ENCODE assay signal across 8 mouse cellular contexts in genomic region chr19:3935896-3936850, GRCm38 (mm10). TPM values are rescaled to one million over a fixed set of nuclear protein-coding genes. Genes with fewer than 3 reads are reported as not detected.
A peak's percentile ranks its signal among the peaks of the same experiment; 100 is the strongest.
DNase-seq lines count a peak whose midpoint lies in the region; ATAC-seq and TF ChIP-seq lines count a peak whose summit lies in the region.

No protein-coding gene starts in this region.

- ATAC-seq in hindbrain, embryonic 15.5 days (ENCODE audit: low FRiP score, low read depth), result 0 out of 2 replicates have a peak, but pooled peaks have one; percentile 27
- no peak; the same call in 1 of the 2 replicates for ATAC-seq in liver, embryonic 11.5 days (replicated peaks; ENCODE audit: low FRiP score)
- no peak for ATAC-seq in midbrain, postnatal 0 days (ENCODE audit: low FRiP score)

- peak overlapping the region; percentile 72 for H3K4me2 ChIP-seq in hindbrain, embryonic 15.5 days
- H3K4me2 ChIP-seq in liver, embryonic 11.5 days, result peak overlapping the region; percentile 94
- peak overlapping the region; percentile 62 for H3K4me2 ChIP-seq in midbrain, postnatal 0 days (ENCODE audit: low read depth, low read length, poor library complexity, severe bottlenecking)

- H3K27ac ChIP-seq in hindbrain, embryonic 15.5 days (replicated peaks), result no peak overlapping the region
- H3K27ac ChIP-seq in liver, embryonic 11.5 days (ENCODE audit: low read depth, low read length), result no peak overlapping the region
- H3K27ac ChIP-seq in midbrain, postnatal 0 days (ENCODE audit: low read depth, low read length), result no peak overlapping the region

- TF ChIP-seq CTCF in midbrain, postnatal 0 days (IDR thresholded peaks at IDR 0.05), result no peak

- H3K9me3 ChIP-seq in hindbrain, embryonic 15.5 days, result no peaks in the 10 kb centered on the region
- H3K9me3 ChIP-seq in liver, embryonic 11.5 days (ENCODE audit: control insufficient read depth, low read length), result no peaks in the 10 kb centered on the region
- no peaks in the 10 kb centered on the region for H3K9me3 ChIP-seq in midbrain, postnatal 0 days (ENCODE audit: low read length)

- H3K9ac ChIP-seq in hindbrain, embryonic 15.5 days, result peak overlapping the region; percentile 34; the same call in 1 of the 2 replicates
- H3K9ac ChIP-seq in liver, embryonic 11.5 days (ENCODE audit: low read depth, low read length), result peak overlapping the region; percentile 65
- H3K9ac ChIP-seq in midbrain, postnatal 0 days (replicated peaks; ENCODE audit: low read length, poor library complexity, severe bottlenecking), result peak overlapping the region; percentile 14; the same call in 1 of the 2 replicates

- no peaks in the 10 kb centered on the region for H3K36me3 ChIP-seq in hindbrain, embryonic 15.5 days
- H3K36me3 ChIP-seq in liver, embryonic 11.5 days (ENCODE audit: control insufficient read depth, insufficient read depth, low read length), result no peaks in the 10 kb centered on the region
- no peaks in the 10 kb centered on the region for H3K36me3 ChIP-seq in midbrain, postnatal 0 days (ENCODE audit: insufficient read depth, low read length)

- 8% methylated on average over 22 of the region's 22 CpGs for WGBS in hindbrain, embryonic 15.5 days
- 7% methylated on average over 22 of the region's 22 CpGs for WGBS in liver, embryonic 11.5 days
- WGBS in midbrain, postnatal 0 days, result 7% methylated on average over 22 of the region's 22 CpGs

- H3K27me3 ChIP-seq in hindbrain, embryonic 15.5 days, result peaks cover 10% of the 10 kb centered on the region; the same call in 1 of the 2 replicates
- no peaks in the 10 kb centered on the region for H3K27me3 ChIP-seq in liver, embryonic 11.5 days (replicated peaks; ENCODE audit: control insufficient read depth, insufficient read depth, low read length)
- 0 out of 2 replicates have a peak, but pooled peaks cover 8% of the 10 kb centered on the region for H3K27me3 ChIP-seq in midbrain, postnatal 0 days (ENCODE audit: insufficient read depth, low read length)

- H3K4me1 ChIP-seq in hindbrain, embryonic 15.5 days (replicated peaks), result peaks cover 16% of the 10 kb centered on the region
- peaks cover 13% of the 10 kb centered on the region for H3K4me1 ChIP-seq in liver, embryonic 11.5 days (replicated peaks; ENCODE audit: control insufficient read depth, insufficient read depth, low read length)
- peaks cover 2% of the 10 kb centered on the region; the same call in 1 of the 2 replicates for H3K4me1 ChIP-seq in midbrain, postnatal 0 days (ENCODE audit: insufficient read depth, low read length)

- H3K4me3 ChIP-seq in hindbrain, embryonic 15.5 days, result peak overlapping the region; percentile 37
- H3K4me3 ChIP-seq in liver, embryonic 11.5 days (ENCODE audit: low read depth, low read length), result peak overlapping the region; percentile 60
- peak overlapping the region; percentile 34 for H3K4me3 ChIP-seq in midbrain, postnatal 0 days (ENCODE audit: low read depth, low read length)

- peak; percentile 81 for DNase-seq in layer of hippocampus, adult 9-11 months
- no peak for DNase-seq in layer of hippocampus, adult 8-10 months (ENCODE audit: low spot score in 2 of 2)
- DNase-seq in cerebellum, adult 11-12 months, result peak; percentile 56
- peak; percentile 64 for DNase-seq in gastrocnemius, adult 18-20 months (ENCODE audit: low spot score)
- DNase-seq in liver, embryonic 11.5 days (ENCODE audit: low spot score), result peak; percentile 51
- peak; percentile 30 for DNase-seq in midbrain, postnatal 0 days (ENCODE audit: low spot score)
- peak; percentile 75 for DNase-seq in testis, postnatal 10 days (ENCODE audit: low spot score)

RNA-seq across cellular contexts. Expression of gene Unc93b1, which starts 1.2 kb away (rescaled TPM):
- 10 to 100 TPM; 12.1 to 49.4 (median 31.1) TPM for total RNA-seq in layer of hippocampus, adult 8-10 months (2022)
- total RNA-seq in gastrocnemius, adult 18-20 months (2021), result 1 to 10 TPM; 3.2 to 5.8 TPM
- polyA plus RNA-seq in hindbrain, embryonic 15.5 days (2015; fragmentation: Nextera tagmentation; extraction: Ambion mirVana), result 11.9 and 14.0 TPM in 2 replicates
- polyA plus RNA-seq in liver, embryonic 11.5 days (2014; fragmentation: Nextera tagmentation; extraction: Ambion mirVana), result 14.2 and 16.0 TPM in 2 replicates
- total RNA-seq in midbrain, postnatal 0 days (2014; rRNA removed), result 13.0 and 23.2 TPM in 2 replicates
- polyA plus RNA-seq in midbrain, postnatal 0 days (2015; fragmentation: Nextera tagmentation; extraction: Ambion mirVana), result 11.2 and 12.4 TPM in 2 replicates

RNA-seq across cellular contexts. Expression of gene Aldh3b1, which starts 6.6 kb away (rescaled TPM):
- 1 to 10 TPM; 3.5 to 7.6 (median 5.5) TPM for total RNA-seq in layer of hippocampus, adult 8-10 months (2022)
- total RNA-seq in gastrocnemius, adult 18-20 months (2021), result under 1 TPM; 0.62 to 0.83 TPM
- polyA plus RNA-seq in hindbrain, embryonic 15.5 days (2015; fragmentation: Nextera tagmentation; extraction: Ambion mirVana), result 2.7 and 3.0 TPM in 2 replicates
- 1.7 TPM in 2 replicates for polyA plus RNA-seq in liver, embryonic 11.5 days (2014; fragmentation: Nextera tagmentation; extraction: Ambion mirVana)
- 1.3 and 3.7 TPM in 2 replicates for total RNA-seq in midbrain, postnatal 0 days (2014; rRNA removed)
- polyA plus RNA-seq in midbrain, postnatal 0 days (2015; fragmentation: Nextera tagmentation; extraction: Ambion mirVana), result 2.1 and 2.8 TPM in 2 replicates

RNA-seq across cellular contexts. Expression of gene Aldh3b3, which starts 22.3 kb away (rescaled TPM):
- total RNA-seq in layer of hippocampus, adult 8-10 months (2022), result not detected
- total RNA-seq in gastrocnemius, adult 18-20 months (2021), result not detected
- polyA plus RNA-seq in hindbrain, embryonic 15.5 days (2015; fragmentation: Nextera tagmentation; extraction: Ambion mirVana), result not detected in 2 replicates
- polyA plus RNA-seq in liver, embryonic 11.5 days (2014; fragmentation: Nextera tagmentation; extraction: Ambion mirVana), result not detected in 2 replicates
- total RNA-seq in midbrain, postnatal 0 days (2014; rRNA removed), result not detected in 2 replicates
- polyA plus RNA-seq in midbrain, postnatal 0 days (2015; fragmentation: Nextera tagmentation; extraction: Ambion mirVana), result not detected in 2 replicates

RNA-seq across cellular contexts. Expression of gene Ndufs8, which starts 23.6 kb away (rescaled TPM):
- total RNA-seq in layer of hippocampus, adult 8-10 months (2022), result 100 to 1,000 TPM; 114 to 145 (median 126) TPM
- total RNA-seq in gastrocnemius, adult 18-20 months (2021), result 100 to 1,000 TPM; 257 to 270 TPM
- polyA plus RNA-seq in hindbrain, embryonic 15.5 days (2015; fragmentation: Nextera tagmentation; extraction: Ambion mirVana), result 280 and 290 TPM in 2 replicates
- polyA plus RNA-seq in liver, embryonic 11.5 days (2014; fragmentation: Nextera tagmentation; extraction: Ambion mirVana), result 278 and 287 TPM in 2 replicates
- total RNA-seq in midbrain, postnatal 0 days (2014; rRNA removed), result 165 and 197 TPM in 2 replicates
- 292 and 333 TPM in 2 replicates for polyA plus RNA-seq in midbrain, postnatal 0 days (2015; fragmentation: Nextera tagmentation; extraction: Ambion mirVana)

RNA-seq across cellular contexts. Expression of gene Tcirg1, which starts 29.2 kb away (rescaled TPM):
- 10 to 100 TPM; 19.4 to 39.9 (median 30.6) TPM for total RNA-seq in layer of hippocampus, adult 8-10 months (2022)
- total RNA-seq in gastrocnemius, adult 18-20 months (2021), result 1 to 10 TPM; 2.5 to 4.0 TPM
- 16.4 and 16.8 TPM in 2 replicates for polyA plus RNA-seq in hindbrain, embryonic 15.5 days (2015; fragmentation: Nextera tagmentation; extraction: Ambion mirVana)
- 39.8 and 42.8 TPM in 2 replicates for polyA plus RNA-seq in liver, embryonic 11.5 days (2014; fragmentation: Nextera tagmentation; extraction: Ambion mirVana)
- total RNA-seq in midbrain, postnatal 0 days (2014; rRNA removed), result 26.0 and 37.5 TPM in 2 replicates
- polyA plus RNA-seq in midbrain, postnatal 0 days (2015; fragmentation: Nextera tagmentation; extraction: Ambion mirVana), result 13.2 and 14.1 TPM in 2 replicates

Comparison
In these comparisons a context has a peak if more than half of its experiments do, and no peak if none do; other contexts are left out.
1. DNase-seq: peak in layer of hippocampus, adult 9-11 months (single experiment), cerebellum, adult 11-12 months (single experiment), gastrocnemius, adult 18-20 months (single experiment), liver, embryonic 11.5 days (single experiment), midbrain, postnatal 0 days (single experiment) and testis, postnatal 10 days (single experiment); none in layer of hippocampus, adult 8-10 months (0 of 2).
2. H3K9ac ChIP-seq: peak in every context shown above with its lines; median percentile 65 in liver, embryonic 11.5 days; 34 in hindbrain, embryonic 15.5 days; 14 in midbrain, postnatal 0 days.
3. Peak in every context shown above with its lines, with median percentiles within 50 percentile points of each other: H3K4me2 ChIP-seq and H3K4me3 ChIP-seq.